Mouse (Mus musculus): Measurements from ENCODE around the gene Cacna1a.

DNA sequence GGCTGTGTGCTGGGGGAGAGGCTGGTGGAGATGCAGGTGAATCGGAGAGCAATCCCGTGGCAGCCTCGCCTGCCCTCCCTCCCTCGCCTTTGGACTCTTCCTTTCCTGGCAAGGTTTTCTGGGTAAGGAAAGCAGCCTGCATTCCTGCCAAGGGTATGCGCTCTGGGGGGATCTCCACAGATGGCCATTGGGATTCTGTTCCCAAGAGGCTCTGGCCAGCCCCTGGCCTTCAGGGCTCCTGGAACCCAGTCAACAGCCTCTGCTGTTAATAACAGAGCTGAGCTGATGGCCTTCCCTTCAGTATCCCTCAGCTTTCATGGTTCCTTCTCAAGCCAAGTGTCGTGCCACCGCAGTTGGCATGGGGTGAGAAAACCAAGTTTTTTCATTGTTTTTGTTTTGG is 51.6 kb downstream of the Cacna1a start:
- TF ChIP-seq POLR2A (IDR thresholded peaks at IDR 0.05; ENCODE audit: extremely low read depth, insufficient read depth, low read length): no peak
- TF ChIP-seq CTCF (IDR thresholded peaks at IDR 0.05; ENCODE audit: extremely low read depth, insufficient read depth, low read length): no peak

All from cortical plate, adult 2 months (tissue).